Mouse (Mus musculus): ENCODE measurements at regions not wholly inside any gene's neighbourhood (a gene's known extent, or its start where the extent isn't known, plus 50 kb on each side); places are given as distances from the start of the nearest gene placed in this dataset.

- DNase-seq = no peak
These were observed 437.0 kb upstream of the Intu start for GRCm38 (mm10) chr3:40094040-40094439.

GRCm38 (mm10) chr3:40094701-40095100 lies 436.4 kb upstream of the Intu start:
- DNase-seq = no peak

- no peak for DNase-seq
These were observed 428.4 kb upstream of the Intu start for GRCm38 (mm10) chr3:40102698-40103097.

GRCm38 (mm10) chr3:40114811-40115210 lies 416.3 kb upstream of the Intu start:
- DNase-seq = no peak

GRCm38 (mm10) chr3:40118551-40118950 lies 412.5 kb upstream of the Intu start:
- no peak for DNase-seq

GRCm38 (mm10) chr3:40119462-40119861 lies 411.6 kb upstream of the Intu start:
- no peak for DNase-seq

- DNase-seq = no peak
These were observed 410.7 kb upstream of the Intu start for GRCm38 (mm10) chr3:40120298-40120875.

GRCm38 (mm10) chr3:40123558-40124236 lies 407.4 kb upstream of the Intu start:
- DNase-seq = no peak

- no peak for DNase-seq
These were observed 404.2 kb upstream of the Intu start for GRCm38 (mm10) chr3:40126903-40127302.

GRCm38 (mm10) chr3:40130858-40131584 lies 400.1 kb upstream of the Intu start:
- no peak for DNase-seq

GRCm38 (mm10) chr3:40138671-40139070 lies 392.4 kb upstream of the Intu start:
- no peak for DNase-seq

- no peak for DNase-seq
These were observed 388.9 kb upstream of the Intu start for GRCm38 (mm10) chr3:40142229-40142628.

GRCm38 (mm10) chr3:40158631-40159030 lies 372.5 kb upstream of the Intu start:
- no peak for DNase-seq

GRCm38 (mm10) chr3:40159591-40160145 lies 371.4 kb upstream of the Intu start:
- DNase-seq = no peak

GRCm38 (mm10) chr3:40164181-40164580 lies 366.9 kb upstream of the Intu start:
- no peak for DNase-seq

GRCm38 (mm10) chr3:40167970-40168626 lies 363.0 kb upstream of the Intu start:
- no peak for DNase-seq

GRCm38 (mm10) chr3:40169590-40169989 lies 361.5 kb upstream of the Intu start:
- no peak for DNase-seq

- no peak for DNase-seq
These were observed 351.3 kb upstream of the Intu start for GRCm38 (mm10) chr3:40179726-40180317.

- DNase-seq = no peak
These were observed 345.3 kb upstream of the Intu start for GRCm38 (mm10) chr3:40185597-40186320.

- DNase-seq = no peak
These were observed 341.6 kb upstream of the Intu start for GRCm38 (mm10) chr3:40189529-40189928.

GRCm38 (mm10) chr3:40190024-40190423 lies 341.1 kb upstream of the Intu start:
- DNase-seq = no peak

- DNase-seq = no peak
These were observed 330.9 kb upstream of the Intu start for GRCm38 (mm10) chr3:40200174-40200573.
